Mouse (Mus musculus) stomach, postnatal 0 days (tissue): ENCODE data around the gene Cdyl. TPM values are rescaled to one million over a fixed set of nuclear protein-coding genes. Genes with fewer than 3 reads are reported as not detected.

Source experiments
- ATAC-seq: fragments of 200-750 bp; cut with Nextera tagmentation; 2 replicates; pipeline ENCODE4 v1.8.0; 2017; ENCODE audit not compliant: low FRiP score, low TSS enrichment
- DNase-seq: peaks from one replicate; pipeline ENCODE4 v3.0.0-alpha.2; 2016; ENCODE audit warnings: low spot score
- H3K27ac ChIP-seq: fragments of 300-500 bp; sonication (generic); replicated peaks from 2 replicates; pipeline ENCODE4 v1.5.1; 2014; ENCODE audit warnings: mild to moderate bottlenecking, control low read depth
- H3K27me3 ChIP-seq: fragments of 300-500 bp; sonication (generic); 2 replicates; pipeline ENCODE4 v1.6.1; 2014; ENCODE audit warnings: low read length; ENCODE audit not compliant: control insufficient read depth, insufficient read depth
- H3K36me3 ChIP-seq: fragments of 300-500 bp; sonication (generic); 2 replicates; pipeline ENCODE4 v1.6.1; 2014; ENCODE audit warnings: low read length, mixed read lengths; ENCODE audit not compliant: control insufficient read depth, insufficient read depth
- H3K4me1 ChIP-seq: fragments of 300-500 bp; sonication (generic); replicated peaks from 2 replicates; pipeline ENCODE4 v1.6.1; 2014; ENCODE audit warnings: antibody characterized with exemption; ENCODE audit not compliant: control insufficient read depth, insufficient read depth
- H3K4me2 ChIP-seq: fragments of 300-500 bp; sonication (generic); replicated peaks from 2 replicates; pipeline ENCODE4 v1.6.1; 2014; ENCODE audit warnings: low read depth, mild to moderate bottlenecking, control low read depth, moderate library complexity
- H3K4me3 ChIP-seq: fragments of 300-500 bp; sonication (generic); 2 replicates; pipeline ENCODE4 v1.5.1; 2014; ENCODE audit warnings: low read depth, low read length, control low read depth
- H3K9ac ChIP-seq: fragments of 300-500 bp; sonication (generic); 2 replicates; pipeline ENCODE4 v1.6.1; 2014; ENCODE audit warnings: mild to moderate bottlenecking, low read length, control low read depth, mixed read lengths
- H3K9me3 ChIP-seq: fragments of 300-500 bp; sonication (generic); 2 replicates; pipeline ENCODE4 v1.6.1; 2016; ENCODE audit warnings: low read length; ENCODE audit not compliant: control insufficient read depth
- CTCF ChIP-seq: IDR thresholded peaks from 2 replicates; pipeline ENCODE4 v1.5.1; 2016; ENCODE audit warnings: antibody characterized with exemption, low read depth, mild to moderate bottlenecking, moderate library complexity
- EP300 ChIP-seq: optimal IDR thresholded peaks from 2 replicates; pipeline ENCODE3; 2016; ENCODE audit warnings: antibody characterized with exemption
- WGBS: fragments of 180-500 bp; shearing (Covaris S2); extraction: QIAGEN DNeasy Blood & Tissue Kit; methylation state at CpG from one replicate; pipeline ENCODE4 v1.1.7; 2014; 5-methylcytosine and 5-hydroxymethylcytosine counted together
- polyA plus RNA-seq: library from polyadenylated mRNA; unstranded; fragments of >200 nt; fragmentation: Nextera tagmentation; extraction: Ambion mirVana; gene quantifications from 2 replicates; pipeline ENCODE4 v1.2.1, GENCODE M21; 2015

Cdyl gene
- polyA plus RNA-seq, 1 experiment from 2014 or later, result 6.9 TPM

- Histone ChIP-seq H3K27ac (no peak overlapping the region), H3K4me3 (no peak overlapping the region), H3K27me3 (no peaks in the 10 kb centered on the region), H3K4me1 (no peaks in the 10 kb centered on the region), H3K4me2 (no peak overlapping the region), H3K9me3 (no peaks in the 10 kb centered on the region), H3K9ac (no peak overlapping the region), H3K36me3 (no peaks in the 10 kb centered on the region)
- 55% methylated on average over 5 of the region's 5 CpGs for WGBS
- ATAC-seq (no peak), DNase-seq (no peak)
- no peak for TF ChIP-seq EP300
- TF ChIP-seq CTCF, result no peak
These were observed 219.4 kb downstream of the Cdyl start for GRCm38 (mm10) chr13:35879068-35879467.

- H3K36me3 ChIP-seq, result no peaks in the 10 kb centered on the region
- 79% methylated on average over 5 of the region's 5 CpGs for WGBS
- TF ChIP-seq CTCF (no peak), EP300 (no peak)
- no peaks in the 10 kb centered on the region for H3K27me3 ChIP-seq
- H3K4me2 ChIP-seq, result no peak overlapping the region
- H3K4me3 ChIP-seq, result no peak overlapping the region
- H3K9ac ChIP-seq, result no peak overlapping the region
- ATAC-seq (no peak), DNase-seq (no peak)
- no peaks in the 10 kb centered on the region for H3K9me3 ChIP-seq
- no peak overlapping the region for H3K27ac ChIP-seq
- H3K4me1 ChIP-seq, result no peaks in the 10 kb centered on the region
These were observed 219.9 kb downstream of the Cdyl start for GRCm38 (mm10) chr13:35879519-35879918.

GRCm38 (mm10) chr13:35880555-35881046 is 221.0 kb downstream of the Cdyl start:
- 69% methylated on average over 6 of the region's 6 CpGs for WGBS
- H3K4me2 ChIP-seq, result no peak overlapping the region
- TF ChIP-seq CTCF (no peak), EP300 (no peak)
- no peaks in the 10 kb centered on the region for H3K27me3 ChIP-seq
- H3K9me3 ChIP-seq, result no peaks in the 10 kb centered on the region
- no peak for ATAC-seq
- H3K4me3 ChIP-seq, result no peak overlapping the region
- H3K9ac ChIP-seq, result no peak overlapping the region
- no peaks in the 10 kb centered on the region for H3K4me1 ChIP-seq
- H3K27ac ChIP-seq, result no peak overlapping the region
- H3K36me3 ChIP-seq, result no peaks in the 10 kb centered on the region
- no peak for DNase-seq

DNA sequence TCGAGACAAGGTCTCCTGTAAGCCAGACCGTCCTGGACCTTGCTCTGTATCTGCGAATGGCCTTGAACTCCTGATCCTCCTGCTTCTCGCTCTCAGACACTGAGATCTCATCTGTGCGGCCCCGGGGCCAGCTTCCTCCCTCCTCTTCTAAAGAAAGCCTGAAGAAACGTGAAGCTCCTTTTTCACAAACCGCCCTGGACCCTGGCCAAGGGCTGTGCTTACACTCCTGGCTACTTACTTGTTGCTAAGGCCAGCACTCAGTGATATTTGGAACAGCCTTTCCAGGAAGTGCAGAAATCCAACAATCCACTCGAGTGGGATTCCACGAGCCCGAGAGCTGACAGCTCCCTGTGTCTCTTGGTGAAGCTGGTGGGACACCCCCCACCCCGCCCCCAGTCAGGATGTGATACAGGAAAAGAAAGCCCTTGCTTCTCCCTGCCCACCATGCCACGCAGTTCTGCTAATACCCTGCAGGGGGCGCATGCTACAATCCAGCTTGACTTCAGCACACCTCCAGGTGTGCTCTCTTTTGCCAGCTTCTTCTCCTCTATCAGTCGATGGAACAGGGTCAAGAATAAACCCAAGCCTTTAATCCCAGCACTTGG is 226.6 kb downstream of the Cdyl start:
- no peaks in the 10 kb centered on the region for H3K4me1 ChIP-seq
- no peaks in the 10 kb centered on the region for H3K36me3 ChIP-seq
- H3K4me3 ChIP-seq, result no peak overlapping the region
- H3K9ac ChIP-seq, result no peak overlapping the region
- DNase-seq (peak; percentile 34), ATAC-seq (no peak)
- no peak overlapping the region for H3K4me2 ChIP-seq
- no peaks in the 10 kb centered on the region for H3K27me3 ChIP-seq
- no peaks in the 10 kb centered on the region for H3K9me3 ChIP-seq
- no peak for TF ChIP-seq EP300
- peak; percentile 73 for TF ChIP-seq CTCF
- WGBS, result 34% methylated on average over 15 of the region's 15 CpGs
- H3K27ac ChIP-seq, result no peak overlapping the region

- ATAC-seq (no peak), DNase-seq (no peak)
- no peaks in the 10 kb centered on the region for H3K36me3 ChIP-seq
- no peaks in the 10 kb centered on the region for H3K9me3 ChIP-seq
- no peaks in the 10 kb centered on the region for H3K27me3 ChIP-seq
- no peak overlapping the region for H3K4me3 ChIP-seq
- 80% methylated on average over 3 of the region's 3 CpGs for WGBS
- no peak overlapping the region for H3K9ac ChIP-seq
- no peak overlapping the region for H3K27ac ChIP-seq
- no peaks in the 10 kb centered on the region for H3K4me1 ChIP-seq
- TF ChIP-seq EP300 (no peak), CTCF (no peak)
- H3K4me2 ChIP-seq, result no peak overlapping the region
These were observed 233.2 kb downstream of the Cdyl start for GRCm38 (mm10) chr13:35892866-35893265.

GRCm38 (mm10) chr13:35905378-35905777 is 245.7 kb downstream of the Cdyl start:
- Histone ChIP-seq H3K27me3 (no peaks in the 10 kb centered on the region), H3K4me1 (no peaks in the 10 kb centered on the region), H3K27ac (no peak overlapping the region), H3K9me3 (no peaks in the 10 kb centered on the region), H3K4me2 (peak overlapping the region; percentile 70), H3K36me3 (no peaks in the 10 kb centered on the region), H3K4me3 (peak overlapping the region; percentile 66), H3K9ac (peak overlapping the region; percentile 52)
- TF ChIP-seq CTCF, result no peak
- no peak for TF ChIP-seq EP300
- ATAC-seq, result no peak
- WGBS, result 2% methylated on average over 13 of the region's 13 CpGs
- DNase-seq, result peak; percentile 14
